Mouse (Mus musculus) hematopoietic stem cell, adult 5-6 weeks (primary cell): ENCODE measurements around the gene Ube2dnl2. TPM values are rescaled to one million over a fixed set of nuclear protein-coding genes. Genes with fewer than 3 reads are reported as not detected.

Source experiments
- ATAC-seq, 2 experiments: fragments of 125-278 bp in 1 of 2; replicated peaks in 1 of 2; 2 replicates each; pipeline ENCODE4 v1.8.0; 2016 to 2017; ENCODE audit warnings: inconsistent platforms in 2 of 2, mild to moderate bottlenecking in 2 of 2, moderate number of reproducible peaks in 2 of 2, low read depth in 1 of 2, moderate TSS enrichment in 1 of 2; ENCODE audit not compliant: low FRiP score in 2 of 2, poor library complexity in 2 of 2, severe bottlenecking in 2 of 2, insufficient read depth in 1 of 2, low TSS enrichment in 1 of 2
- total RNA-seq: library from RNA; stranded (forward); fragments of 172-1452, 232-1000 nt; gene quantifications from 2 replicates; pipeline ENCODE4 v1.2.3, GENCODE M21; 2017

Ube2dnl2 gene
- not detected in 2 replicates for total RNA-seq

DNA sequence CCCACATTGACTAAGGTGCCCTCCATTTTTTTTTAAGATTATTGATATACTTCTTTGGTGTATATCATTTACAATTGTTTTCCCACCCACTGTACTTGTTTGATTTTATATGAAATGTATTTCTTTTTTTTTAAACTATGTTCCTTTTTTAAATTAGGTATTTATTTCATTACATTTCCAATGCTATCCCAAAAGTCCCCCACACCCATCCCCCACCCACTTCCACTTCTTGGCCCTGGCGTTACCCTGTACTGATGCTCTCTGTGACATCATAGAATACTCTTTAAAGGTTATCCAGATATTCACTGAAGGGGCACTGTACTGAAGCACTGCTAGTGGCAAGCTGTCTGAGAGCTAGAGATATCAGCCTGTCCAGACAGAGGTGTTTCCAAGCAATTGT lies at the start of gene Ube2dnl2:
TSS of gene Ube2dnl2 (plus strand) at position 301 of the 400 bp plus-strand sequence.
- ATAC-seq, result no peak

- no peak for ATAC-seq
These were observed 11.9 kb upstream of the Ube2dnl2 start for GRCm38 (mm10) chrX:114895489-114895888.

DNA sequence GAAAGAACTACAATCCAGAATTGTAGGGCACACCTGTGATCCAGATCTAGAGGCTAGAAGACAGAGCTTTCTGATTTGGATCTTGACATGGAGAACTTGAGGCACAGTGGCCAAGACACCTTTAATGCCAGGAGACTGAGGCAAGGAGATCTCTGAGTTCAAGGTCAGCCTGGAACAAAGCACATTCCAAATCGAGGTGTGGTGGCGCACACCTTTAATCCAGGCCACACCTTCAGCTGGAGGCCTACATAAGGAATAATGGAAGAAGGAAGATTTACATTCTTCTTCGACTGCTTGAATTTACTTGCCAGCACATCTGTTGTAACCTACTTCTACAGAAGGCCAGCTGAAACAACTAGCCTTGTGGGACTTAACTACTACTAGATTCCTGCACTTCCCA lies 9.9 kb upstream of the Ube2dnl2 start:
- no peak for ATAC-seq

DNA sequence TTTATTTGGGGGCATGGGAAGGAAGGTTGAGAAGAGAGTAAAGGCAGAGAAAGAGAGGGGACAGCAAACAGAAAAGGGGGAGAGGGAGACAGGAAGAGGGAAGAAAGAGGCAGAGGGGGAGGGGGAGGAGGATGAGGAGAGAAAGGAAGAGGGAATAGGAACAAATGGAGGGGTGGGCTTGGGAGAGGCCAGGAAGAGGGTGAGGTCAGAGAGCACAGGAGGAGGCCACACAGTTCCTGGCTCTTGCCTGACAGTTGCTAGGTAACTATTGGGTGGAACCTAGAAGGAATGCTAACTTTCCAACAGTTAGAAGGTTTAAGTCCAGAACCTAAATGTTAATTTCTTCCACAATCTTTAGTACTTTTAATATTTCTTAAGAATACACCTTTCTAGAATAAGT lies 4.0 kb upstream of the Ube2dnl2 start:
- ATAC-seq, result no peak

- no peak for ATAC-seq
These were observed 2.7 kb upstream of the Ube2dnl2 start, which contains the start of gene Ube2dnl1 for GRCm38 (mm10) chrX:114904712-114905111. Gene Ube2dnl1 (plus strand): TSS chrX:114905012.

DNA sequence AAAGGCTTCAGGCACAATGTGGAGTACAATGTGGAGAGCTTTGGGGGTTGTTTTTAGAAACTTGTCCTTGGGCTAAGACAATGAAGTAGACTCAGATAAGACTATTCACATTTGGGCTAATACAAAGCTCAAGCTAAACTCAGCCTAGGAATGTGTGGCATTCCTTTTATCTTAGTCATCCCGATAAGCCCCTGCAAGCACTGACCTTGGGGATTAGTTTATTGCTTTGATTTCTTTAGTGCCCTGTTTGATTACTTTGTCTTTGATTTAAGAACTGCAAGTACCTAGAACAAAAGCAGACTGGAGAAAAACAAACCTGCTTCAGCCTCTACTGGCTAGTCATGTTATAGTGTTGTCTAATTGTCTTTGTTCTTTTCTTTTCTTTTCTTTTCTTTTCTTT lies 47.7 kb downstream of the Ube2dnl2 start:
- ATAC-seq, result no peak

Other genes starting within 250 kb of the Ube2dnl2 start
- not detected in 2 replicates for gene Ube2dnl1, start 2.6 kb upstream of the Ube2dnl2 start, total RNA-seq